Mouse (Mus musculus): ENCODE measurements at regions not wholly inside any gene's neighbourhood (a gene's known extent, or its start where the extent isn't known, plus 50 kb on each side); places are given as distances from the start of the nearest gene placed in this dataset.

GRCm38 (mm10) chr10:17214065-17214440 lies 509.0 kb upstream of the Cited2 start:
- 25% methylated on average over 2 of the region's 2 CpGs for WGBS
- H3K27ac ChIP-seq (ENCODE audit: low read depth, low read length): no peak overlapping the region
- H3K9ac ChIP-seq (ENCODE audit: low read depth, low read length): no peak overlapping the region
- no peak for ATAC-seq
- H3K4me2 ChIP-seq (replicated peaks; ENCODE audit: low read depth): no peak overlapping the region
- TF ChIP-seq CTCF (IDR thresholded peaks at IDR 0.05; ENCODE audit: low read depth): no peak
- H3K4me3 ChIP-seq (ENCODE audit: low read depth, low read length): no peak overlapping the region
- no peaks in the 10 kb centered on the region for H3K9me3 ChIP-seq (ENCODE audit: control insufficient read depth)
- H3K36me3 ChIP-seq (ENCODE audit: control insufficient read depth, insufficient read depth): no peaks in the 10 kb centered on the region
- 0 out of 2 replicates have a peak, but pooled peaks cover 3% of the 10 kb centered on the region for H3K4me1 ChIP-seq (replicated peaks; ENCODE audit: control insufficient read depth, insufficient read depth, low read length)
- H3K27me3 ChIP-seq (replicated peaks; ENCODE audit: control insufficient read depth, insufficient read depth, low read length): no peaks in the 10 kb centered on the region

DNA sequence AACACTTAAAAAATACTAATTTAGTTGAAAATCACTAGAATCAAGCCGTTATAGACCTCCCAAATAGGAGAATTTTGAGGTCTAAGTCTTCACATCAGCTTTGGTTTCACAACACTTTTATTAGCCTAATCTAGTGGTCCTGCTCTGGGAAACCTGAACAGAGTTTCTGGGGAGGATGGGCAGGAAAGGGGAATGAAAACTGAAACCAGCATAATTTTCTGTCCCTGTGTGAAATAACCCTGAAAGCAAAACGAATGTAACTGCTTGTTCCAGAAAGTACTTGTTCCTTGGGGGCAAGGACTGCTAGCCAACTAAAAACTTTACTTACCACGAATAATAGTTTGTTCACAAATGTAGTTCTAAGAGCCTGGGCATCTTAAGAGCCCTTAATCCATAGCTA lies 508.0 kb upstream of the Cited2 start:
- TF ChIP-seq CTCF (IDR thresholded peaks at IDR 0.05; ENCODE audit: low read depth): no peak
- 60% methylated on average over 3 of the region's 3 CpGs for WGBS
- Histone ChIP-seq H3K9ac (ENCODE audit: low read depth, low read length) (no peak overlapping the region), H3K4me1 (replicated peaks; ENCODE audit: control insufficient read depth, insufficient read depth, low read length) (0 out of 2 replicates have a peak, but pooled peaks cover 3% of the 10 kb centered on the region), H3K9me3 (ENCODE audit: control insufficient read depth) (no peaks in the 10 kb centered on the region), H3K27ac (ENCODE audit: low read depth, low read length) (no peak overlapping the region), H3K4me3 (ENCODE audit: low read depth, low read length) (no peak overlapping the region), H3K27me3 (replicated peaks; ENCODE audit: control insufficient read depth, insufficient read depth, low read length) (no peaks in the 10 kb centered on the region), H3K4me2 (replicated peaks; ENCODE audit: low read depth) (no peak overlapping the region), H3K36me3 (ENCODE audit: control insufficient read depth, insufficient read depth) (no peaks in the 10 kb centered on the region)
- no peak for ATAC-seq

DNA sequence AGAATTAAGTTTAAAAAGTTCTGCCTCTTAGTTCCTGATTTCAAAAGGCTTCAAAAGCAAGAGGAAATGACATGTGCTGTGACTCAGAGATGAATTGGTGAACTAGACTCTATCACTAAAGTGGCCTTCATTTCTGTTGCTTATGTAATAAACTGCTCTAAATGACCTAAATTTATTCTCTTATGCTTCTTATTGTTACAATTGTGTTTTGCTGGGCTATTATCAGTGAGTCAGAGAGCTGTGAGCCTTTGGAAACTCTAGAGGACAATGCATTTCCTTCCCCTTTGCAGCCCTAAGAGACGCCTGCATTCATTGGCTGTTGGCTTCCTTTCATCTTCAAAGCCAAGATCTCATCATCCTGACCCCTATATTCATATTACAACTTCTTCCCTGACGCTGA lies 501.5 kb upstream of the Cited2 start:
- 49% methylated on average over 2 of the region's 2 CpGs for WGBS
- TF ChIP-seq CTCF (IDR thresholded peaks at IDR 0.05; ENCODE audit: low read depth): no peak
- H3K9ac ChIP-seq (ENCODE audit: low read depth, low read length): no peak overlapping the region
- ATAC-seq: no peak
- no peak overlapping the region for H3K27ac ChIP-seq (ENCODE audit: low read depth, low read length)
- no peak overlapping the region for H3K4me3 ChIP-seq (ENCODE audit: low read depth, low read length)
- no peaks in the 10 kb centered on the region; the same call in 1 of the 2 replicates for H3K4me1 ChIP-seq (replicated peaks; ENCODE audit: control insufficient read depth, insufficient read depth, low read length)
- no peaks in the 10 kb centered on the region for H3K9me3 ChIP-seq (ENCODE audit: control insufficient read depth)
- H3K36me3 ChIP-seq (ENCODE audit: control insufficient read depth, insufficient read depth): no peaks in the 10 kb centered on the region
- H3K4me2 ChIP-seq (replicated peaks; ENCODE audit: low read depth): no peak overlapping the region
- H3K27me3 ChIP-seq (replicated peaks; ENCODE audit: control insufficient read depth, insufficient read depth, low read length): no peaks in the 10 kb centered on the region

DNA sequence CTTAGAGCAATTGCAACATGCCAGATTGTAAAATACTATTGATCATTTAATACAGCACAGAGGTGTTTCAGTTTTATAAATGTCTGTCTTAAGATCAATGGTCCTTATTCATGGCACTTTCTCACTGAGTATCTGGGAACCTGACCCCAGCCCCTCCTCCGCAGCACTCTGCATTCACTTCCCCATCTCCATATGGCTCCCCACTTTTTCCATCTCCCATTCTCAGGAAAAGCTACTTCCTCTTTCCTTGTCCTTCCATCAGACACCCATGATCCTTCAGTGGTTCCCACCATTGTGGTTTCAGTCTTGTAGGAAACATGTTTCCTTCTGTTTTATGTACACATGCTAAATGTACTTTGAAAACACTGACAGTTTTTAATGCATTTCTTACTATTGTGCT lies 497.3 kb upstream of the Cited2 start:
- 82% methylated on average over 1 of the region's 1 CpGs for WGBS
- no peak overlapping the region for H3K4me3 ChIP-seq (ENCODE audit: low read depth, low read length)
- TF ChIP-seq CTCF (IDR thresholded peaks at IDR 0.05; ENCODE audit: low read depth): no peak
- no peaks in the 10 kb centered on the region for H3K36me3 ChIP-seq (ENCODE audit: control insufficient read depth, insufficient read depth)
- no peak overlapping the region for H3K4me2 ChIP-seq (replicated peaks; ENCODE audit: low read depth)
- no peaks in the 10 kb centered on the region; the same call in 1 of the 2 replicates for H3K4me1 ChIP-seq (replicated peaks; ENCODE audit: control insufficient read depth, insufficient read depth, low read length)
- H3K27me3 ChIP-seq (replicated peaks; ENCODE audit: control insufficient read depth, insufficient read depth, low read length): no peaks in the 10 kb centered on the region
- H3K9me3 ChIP-seq (ENCODE audit: control insufficient read depth): no peaks in the 10 kb centered on the region
- no peak overlapping the region for H3K9ac ChIP-seq (ENCODE audit: low read depth, low read length)
- H3K27ac ChIP-seq (ENCODE audit: low read depth, low read length): no peak overlapping the region
- ATAC-seq: no peak

- H3K4me2 ChIP-seq (replicated peaks; ENCODE audit: low read depth): 0 out of 2 replicates have a peak overlapping the region, but pooled peaks have one; percentile 3
- no peak for TF ChIP-seq CTCF (IDR thresholded peaks at IDR 0.05; ENCODE audit: low read depth)
- no peak overlapping the region for H3K9ac ChIP-seq (ENCODE audit: low read depth, low read length)
- no peaks in the 10 kb centered on the region for H3K9me3 ChIP-seq (ENCODE audit: control insufficient read depth)
- ATAC-seq: no peak
- no peaks in the 10 kb centered on the region for H3K36me3 ChIP-seq (ENCODE audit: control insufficient read depth, insufficient read depth)
- no peaks in the 10 kb centered on the region for H3K4me1 ChIP-seq (replicated peaks; ENCODE audit: control insufficient read depth, insufficient read depth, low read length)
- no peak overlapping the region for H3K27ac ChIP-seq (ENCODE audit: low read depth, low read length)
- H3K27me3 ChIP-seq (replicated peaks; ENCODE audit: control insufficient read depth, insufficient read depth, low read length): no peaks in the 10 kb centered on the region
- no peak overlapping the region for H3K4me3 ChIP-seq (ENCODE audit: low read depth, low read length)
- WGBS: 32% methylated on average over 16 of the region's 16 CpGs
These were observed 492.8 kb upstream of the Cited2 start for GRCm38 (mm10) chr10:17230040-17230818.

DNA sequence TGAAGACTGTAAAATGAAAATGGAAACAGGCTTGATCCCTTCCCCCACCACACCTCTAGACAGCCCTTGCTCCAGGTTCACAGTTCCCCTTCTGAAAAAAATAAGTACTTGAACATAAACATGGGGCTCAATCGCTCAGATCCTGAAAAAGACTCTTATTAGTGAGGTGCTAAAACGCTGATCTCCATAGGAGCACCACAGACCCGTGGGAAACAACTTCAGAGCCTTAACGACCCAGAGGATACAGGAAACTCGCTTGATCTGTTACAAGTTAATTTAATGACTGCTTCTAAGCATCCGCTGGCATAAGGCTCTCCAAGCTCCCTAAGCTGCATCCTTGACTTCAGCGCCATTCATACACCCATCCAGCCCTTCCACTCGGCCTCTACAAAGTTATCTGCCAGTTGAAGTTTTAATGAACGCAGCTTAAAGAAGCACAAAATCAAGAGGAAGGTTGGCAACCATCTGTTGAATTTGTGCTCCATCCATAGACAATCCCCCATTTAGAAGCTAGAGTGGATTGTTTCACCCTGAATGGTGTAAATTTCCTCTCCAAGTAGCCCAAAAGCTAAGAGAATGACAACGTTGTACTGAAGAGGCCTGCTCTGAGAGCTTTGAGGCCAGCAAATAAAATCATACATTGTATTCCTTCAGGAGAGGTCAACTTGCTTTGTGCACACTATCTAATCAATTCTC lies 486.9 kb upstream of the Cited2 start:
- H3K9me3 ChIP-seq (ENCODE audit: control insufficient read depth): no peaks in the 10 kb centered on the region
- no peak for TF ChIP-seq CTCF (IDR thresholded peaks at IDR 0.05; ENCODE audit: low read depth)
- H3K9ac ChIP-seq (ENCODE audit: low read depth, low read length): no peak overlapping the region
- WGBS: 65% methylated on average over 10 of the region's 10 CpGs
- no peaks in the 10 kb centered on the region for H3K36me3 ChIP-seq (ENCODE audit: control insufficient read depth, insufficient read depth)
- H3K4me3 ChIP-seq (ENCODE audit: low read depth, low read length): no peak overlapping the region
- no peak overlapping the region for H3K27ac ChIP-seq (ENCODE audit: low read depth, low read length)
- no peaks in the 10 kb centered on the region for H3K4me1 ChIP-seq (replicated peaks; ENCODE audit: control insufficient read depth, insufficient read depth, low read length)
- ATAC-seq: no peak
- no peak overlapping the region for H3K4me2 ChIP-seq (replicated peaks; ENCODE audit: low read depth)
- no peaks in the 10 kb centered on the region for H3K27me3 ChIP-seq (replicated peaks; ENCODE audit: control insufficient read depth, insufficient read depth, low read length)
